Mouse (Mus musculus) liver, embryonic 12.5 days (tissue): ENCODE results near the gene Znrd1as. TPM values are rescaled to one million over a fixed set of nuclear protein-coding genes. Genes with fewer than 3 reads are reported as not detected.

Experiments
- ATAC-seq: fragments of 200-750 bp; cut with Nextera tagmentation; 2 replicates; pipeline ENCODE4 v1.8.0; 2017; ENCODE audit warnings: moderate number of reproducible peaks, mild to moderate bottlenecking, moderate library complexity
- H3K27ac ChIP-seq: fragments of 300-500 bp; sonication (generic); 2 replicates; pipeline ENCODE4 v1.5.1; 2016; ENCODE audit warnings: mild to moderate bottlenecking
- H3K27me3 ChIP-seq: fragments of 300-500 bp; sonication (generic); replicated peaks from 2 replicates; pipeline ENCODE4 v1.6.1; 2016; ENCODE audit warnings: mild to moderate bottlenecking, moderate library complexity
- H3K36me3 ChIP-seq: fragments of 300-500 bp; sonication (generic); 2 replicates; pipeline ENCODE4 v1.6.1; 2016; ENCODE audit warnings: mild to moderate bottlenecking, moderate library complexity
- H3K4me1 ChIP-seq: fragments of 300-500 bp; sonication (generic); 2 replicates; pipeline ENCODE4 v1.6.1; 2016
- H3K4me2 ChIP-seq: fragments of 300-500 bp; sonication (generic); 2 replicates; pipeline ENCODE4 v1.6.1; 2016; ENCODE audit warnings: mild to moderate bottlenecking, moderate library complexity
- H3K4me3 ChIP-seq: fragments of 300-500 bp; sonication (generic); 2 replicates; pipeline ENCODE4 v1.5.1; 2016; ENCODE audit warnings: mild to moderate bottlenecking, moderate library complexity
- H3K9ac ChIP-seq: fragments of 300-500 bp; sonication (generic); 2 replicates; pipeline ENCODE4 v1.6.1; 2016; ENCODE audit warnings: mild to moderate bottlenecking, moderate library complexity
- H3K9me3 ChIP-seq: fragments of 300-500 bp; sonication (generic); replicated peaks from 2 replicates; pipeline ENCODE4 v1.6.1; 2016; ENCODE audit warnings: mild to moderate bottlenecking, moderate library complexity
- WGBS: fragments of 180-500 bp; shearing (Covaris S2); methylation state at CpG from one replicate; pipeline ENCODE4 v1.1.7; 2016; ENCODE audit not compliant: insufficient replicate concordance; 5-methylcytosine and 5-hydroxymethylcytosine counted together
- polyA plus RNA-seq: library from polyadenylated mRNA; unstranded; fragments of >200 nt; fragmentation: Nextera tagmentation; extraction: Ambion mirVana; gene quantifications from 2 replicates; pipeline ENCODE4 v1.2.1, GENCODE M21; 2016

Znrd1as gene
- polyA plus RNA-seq = 3.9 and 5.2 TPM in 2 replicates

GRCm38 (mm10) chr17:36957999-36958743 is at the start of gene Znrd1as, which contains the start of gene Znrd1:
Znrd1as (plus strand) TSS chr17:36958592.
Znrd1 (minus strand) TSS chr17:36958559.
- H3K9ac ChIP-seq = peak within 1 kb of the TSS; percentile 82
- H3K4me1 ChIP-seq = peaks cover 16% of the 10 kb centered on the region
- H3K27me3 ChIP-seq = no peaks in the 10 kb centered on the region
- H3K36me3 ChIP-seq = peaks cover 13% of the 10 kb centered on the region
- H3K4me3 ChIP-seq = peak within 1 kb of the TSS; percentile 71
- peak within 1 kb of the TSS; percentile 81 for H3K4me2 ChIP-seq
- peak; percentile 95 for ATAC-seq
- WGBS = under 1% methylated on average over 46 of the region's 46 CpGs
- no peaks in the 10 kb centered on the region for H3K9me3 ChIP-seq
- peak within 1 kb of the TSS; percentile 56 for H3K27ac ChIP-seq

GRCm38 (mm10) chr17:36909802-36910201 is 48.6 kb upstream of the Znrd1as start:
- 36% methylated on average over 4 of the region's 4 CpGs for WGBS
- H3K9ac ChIP-seq = no peak overlapping the region
- H3K36me3 ChIP-seq = no peaks in the 10 kb centered on the region
- no peaks in the 10 kb centered on the region for H3K4me1 ChIP-seq
- no peak overlapping the region for H3K27ac ChIP-seq
- peaks cover 43% of the 10 kb centered on the region for H3K27me3 ChIP-seq
- H3K4me3 ChIP-seq = no peak overlapping the region
- no peak for ATAC-seq
- no peaks in the 10 kb centered on the region for H3K9me3 ChIP-seq
- no peak overlapping the region for H3K4me2 ChIP-seq

- Histone ChIP-seq H3K9me3 (no peaks in the 10 kb centered on the region), H3K4me1 (no peaks in the 10 kb centered on the region), H3K4me2 (no peak overlapping the region), H3K36me3 (no peaks in the 10 kb centered on the region), H3K27ac (no peak overlapping the region), H3K27me3 (peaks cover 40% of the 10 kb centered on the region), H3K4me3 (no peak overlapping the region), H3K9ac (no peak overlapping the region)
- 54% methylated on average over 2 of the region's 2 CpGs for WGBS
- ATAC-seq = no peak
Observed at GRCm38 (mm10) chr17:36912031-36912430, 46.4 kb upstream of the Znrd1as start.

GRCm38 (mm10) chr17:36914108-36914507 is 44.3 kb upstream of the Znrd1as start:
- Histone ChIP-seq H3K36me3 (no peaks in the 10 kb centered on the region), H3K4me1 (no peaks in the 10 kb centered on the region), H3K27ac (no peak overlapping the region), H3K9me3 (no peaks in the 10 kb centered on the region), H3K27me3 (peaks cover 25% of the 10 kb centered on the region), H3K9ac (no peak overlapping the region), H3K4me3 (no peak overlapping the region), H3K4me2 (no peak overlapping the region)
- 13% methylated on average over 2 of the region's 2 CpGs for WGBS
- ATAC-seq = no peak

- WGBS = 9% methylated on average over 9 of the region's 9 CpGs
- ATAC-seq = no peak
- H3K9me3 ChIP-seq = no peaks in the 10 kb centered on the region
Observed at GRCm38 (mm10) chr17:36915076-36915475, 43.3 kb upstream of the Znrd1as start.

GRCm38 (mm10) chr17:36920239-36920638 is 38.2 kb upstream of the Znrd1as start:
- H3K27ac ChIP-seq = no peak overlapping the region
- no peaks in the 10 kb centered on the region for H3K36me3 ChIP-seq
- 43% methylated on average over 15 of the region's 15 CpGs for WGBS
- peaks cover 17% of the 10 kb centered on the region; the same call in 1 of the 2 replicates for H3K27me3 ChIP-seq
- no peaks in the 10 kb centered on the region for H3K4me1 ChIP-seq
- H3K4me2 ChIP-seq = no peak overlapping the region
- no peak overlapping the region for H3K4me3 ChIP-seq
- ATAC-seq = no peak
- H3K9me3 ChIP-seq = no peaks in the 10 kb centered on the region
- H3K9ac ChIP-seq = no peak overlapping the region

More at GRCm38 (mm10) chr17:36915076-36915475, 43.3 kb upstream of the Znrd1as start:
- no peaks in the 10 kb centered on the region for H3K4me1 ChIP-seq
- H3K4me3 ChIP-seq = no peak overlapping the region
- peaks cover 20% of the 10 kb centered on the region for H3K27me3 ChIP-seq
- no peaks in the 10 kb centered on the region for H3K36me3 ChIP-seq
- H3K4me2 ChIP-seq = no peak overlapping the region
- no peak overlapping the region for H3K9ac ChIP-seq
- no peak overlapping the region for H3K27ac ChIP-seq

- 59% methylated on average over 4 of the region's 4 CpGs for WGBS
- Histone ChIP-seq H3K27ac (no peak overlapping the region), H3K9ac (no peak overlapping the region), H3K27me3 (peaks cover 10% of the 10 kb centered on the region; the same call in 1 of the 2 replicates), H3K4me2 (no peak overlapping the region), H3K9me3 (no peaks in the 10 kb centered on the region), H3K4me3 (no peak overlapping the region), H3K4me1 (no peaks in the 10 kb centered on the region), H3K36me3 (no peaks in the 10 kb centered on the region)
- no peak for ATAC-seq
Observed at GRCm38 (mm10) chr17:36922715-36923114, 35.7 kb upstream of the Znrd1as start.

GRCm38 (mm10) chr17:36923491-36923890 is 34.9 kb upstream of the Znrd1as start:
- H3K27ac ChIP-seq = no peak overlapping the region
- no peak overlapping the region for H3K9ac ChIP-seq
- 53% methylated on average over 4 of the region's 4 CpGs for WGBS
- no peak overlapping the region for H3K4me3 ChIP-seq
- H3K36me3 ChIP-seq = no peaks in the 10 kb centered on the region
- peaks cover 10% of the 10 kb centered on the region; the same call in 1 of the 2 replicates for H3K27me3 ChIP-seq
- no peak for ATAC-seq
- no peaks in the 10 kb centered on the region for H3K4me1 ChIP-seq
- no peak overlapping the region for H3K4me2 ChIP-seq
- no peaks in the 10 kb centered on the region for H3K9me3 ChIP-seq

- H3K9me3 ChIP-seq = no peaks in the 10 kb centered on the region
- no peak for ATAC-seq
- 46% methylated on average over 10 of the region's 10 CpGs for WGBS
Observed at GRCm38 (mm10) chr17:36927496-36928120, 30.8 kb upstream of the Znrd1as start.

GRCm38 (mm10) chr17:36929236-36929932 is 29.0 kb upstream of the Znrd1as start:
- H3K4me3 ChIP-seq = no peak overlapping the region

More at GRCm38 (mm10) chr17:36927496-36928120, 30.8 kb upstream of the Znrd1as start:
- Histone ChIP-seq H3K36me3 (no peaks in the 10 kb centered on the region), H3K4me3 (no peak overlapping the region), H3K4me2 (no peak overlapping the region), H3K27ac (no peak overlapping the region), H3K9ac (no peak overlapping the region), H3K27me3 (0 out of 2 replicates have a peak, but pooled peaks cover 10% of the 10 kb centered on the region), H3K4me1 (no peaks in the 10 kb centered on the region)

GRCm38 (mm10) chr17:36930233-36930632 is 28.2 kb upstream of the Znrd1as start:
- no peaks in the 10 kb centered on the region for H3K9me3 ChIP-seq
- H3K36me3 ChIP-seq = no peaks in the 10 kb centered on the region
- 46% methylated on average over 6 of the region's 6 CpGs for WGBS
- no peak overlapping the region for H3K4me3 ChIP-seq
- no peak for ATAC-seq
- H3K4me2 ChIP-seq = no peak overlapping the region
- no peaks in the 10 kb centered on the region for H3K4me1 ChIP-seq
- H3K9ac ChIP-seq = no peak overlapping the region
- 0 out of 2 replicates have a peak, but pooled peaks cover 14% of the 10 kb centered on the region for H3K27me3 ChIP-seq
- no peak overlapping the region for H3K27ac ChIP-seq

More at GRCm38 (mm10) chr17:36929236-36929932, 29.0 kb upstream of the Znrd1as start:
- H3K9ac ChIP-seq = no peak overlapping the region
- H3K9me3 ChIP-seq = no peaks in the 10 kb centered on the region
- H3K36me3 ChIP-seq = no peaks in the 10 kb centered on the region
- H3K4me2 ChIP-seq = no peak overlapping the region
- H3K27ac ChIP-seq = no peak overlapping the region
- no peak for ATAC-seq
- 59% methylated on average over 12 of the region's 12 CpGs for WGBS
- H3K4me1 ChIP-seq = no peaks in the 10 kb centered on the region
- 0 out of 2 replicates have a peak, but pooled peaks cover 14% of the 10 kb centered on the region for H3K27me3 ChIP-seq
